Mouse (Mus musculus): ENCODE results near the gene Gm15557. TPM values are rescaled to one million over a fixed set of nuclear protein-coding genes. Genes with fewer than 3 reads are reported as not detected.
"Not testable (repeated sequence)": the region's sequence is repeated elsewhere in the genome, so short reads cannot be mapped to it uniquely, and the experiment has no call there.

Gene Gm15557
- polyA plus RNA-seq (2015; fragmentation: Nextera tagmentation; extraction: Ambion mirVana), result not detected in 2 replicates

- no peak within 1 kb of the TSS for H3K27ac ChIP-seq
- H3K4me1 ChIP-seq, result peaks cover 31% of the 10 kb centered on the region
- WGBS, result 91% methylated on average over 3 of the region's 3 CpGs
- no peak within 1 kb of the TSS for H3K4me2 ChIP-seq
- H3K4me3 ChIP-seq (replicated peaks), result no peak within 1 kb of the TSS
- peaks cover 7% of the 10 kb centered on the region; the same call in 1 of the 2 replicates for H3K27me3 ChIP-seq
- no peaks in the 10 kb centered on the region for H3K36me3 ChIP-seq
- ATAC-seq (replicated peaks; ENCODE audit: low FRiP score), result no peak
- H3K9me3 ChIP-seq (replicated peaks), result no peaks in the 10 kb centered on the region
- H3K9ac ChIP-seq, result no peak within 1 kb of the TSS
Observed at GRCm38 (mm10) chr2:155940681-155941080, at the start of gene Gm15557. Gm15557 (plus strand) TSS chr2:155940728.

- ATAC-seq (replicated peaks; ENCODE audit: low FRiP score), result no peak
- peaks cover 57% of the 10 kb centered on the region for H3K36me3 ChIP-seq
- H3K4me1 ChIP-seq, result peaks cover 12% of the 10 kb centered on the region; the same call in 1 of the 2 replicates
- whole genome bisulfite sequencing, result 61% methylated on average over 13 of the region's 13 CpGs
- H3K4me2 ChIP-seq, result no peak overlapping the region
- H3K27ac ChIP-seq, result no peak overlapping the region
- no peak overlapping the region for H3K9ac ChIP-seq
- H3K9me3 ChIP-seq (replicated peaks), result no peaks in the 10 kb centered on the region
- no peaks in the 10 kb centered on the region for H3K27me3 ChIP-seq
- no peak overlapping the region for H3K4me3 ChIP-seq (replicated peaks)
Observed at GRCm38 (mm10) chr2:155894307-155895045, 46.1 kb upstream of the Gm15557 start.

- Histone ChIP-seq H3K36me3 (peaks cover 57% of the 10 kb centered on the region), H3K4me1 (peaks cover 12% of the 10 kb centered on the region; the same call in 1 of the 2 replicates), H3K9me3 (replicated peaks) (no peaks in the 10 kb centered on the region), H3K27ac (no peak overlapping the region), H3K4me2 (no peak overlapping the region), H3K9ac (no peak overlapping the region), H3K27me3 (no peaks in the 10 kb centered on the region), H3K4me3 (replicated peaks) (no peak overlapping the region)
- no peak for ATAC-seq (replicated peaks; ENCODE audit: low FRiP score)
- 72% methylated on average over 16 of the region's 16 CpGs for WGBS
Observed at GRCm38 (mm10) chr2:155895046-155895735, 45.3 kb upstream of the Gm15557 start.

DNA sequence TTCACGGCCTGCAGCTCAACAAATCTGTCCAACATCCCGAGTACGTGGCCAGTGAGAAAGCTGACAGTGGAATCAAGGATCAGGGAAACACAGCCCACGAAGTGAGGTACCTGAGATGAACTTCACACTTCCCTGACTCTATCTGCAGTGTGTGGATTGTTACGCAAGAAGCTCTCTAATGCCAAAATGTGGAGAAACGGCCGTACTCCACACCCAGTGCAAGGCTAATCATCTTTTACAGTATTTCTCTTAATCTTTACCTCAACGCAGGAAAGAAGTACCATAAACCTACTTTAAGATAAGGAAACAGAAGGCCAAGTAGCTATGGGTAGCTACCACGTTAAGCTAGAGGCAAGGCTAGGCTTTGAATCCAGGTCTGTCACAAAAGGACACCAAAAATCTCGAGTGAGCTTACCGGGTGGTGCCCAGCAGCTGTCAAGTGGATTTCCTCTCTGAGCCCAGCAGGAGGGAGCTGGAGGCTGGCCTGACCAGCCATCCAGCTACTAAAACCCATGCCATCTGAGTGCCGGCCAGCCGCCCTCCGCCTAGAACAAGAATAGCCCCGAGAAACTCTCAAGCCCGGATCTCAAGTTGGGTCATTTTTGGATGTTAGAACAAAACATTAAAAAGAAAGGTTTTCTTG, 37.4 kb upstream of the Gm15557 start:
- H3K27me3 ChIP-seq, result no peaks in the 10 kb centered on the region
- 78% methylated on average over 16 of the region's 16 CpGs for WGBS

DNA sequence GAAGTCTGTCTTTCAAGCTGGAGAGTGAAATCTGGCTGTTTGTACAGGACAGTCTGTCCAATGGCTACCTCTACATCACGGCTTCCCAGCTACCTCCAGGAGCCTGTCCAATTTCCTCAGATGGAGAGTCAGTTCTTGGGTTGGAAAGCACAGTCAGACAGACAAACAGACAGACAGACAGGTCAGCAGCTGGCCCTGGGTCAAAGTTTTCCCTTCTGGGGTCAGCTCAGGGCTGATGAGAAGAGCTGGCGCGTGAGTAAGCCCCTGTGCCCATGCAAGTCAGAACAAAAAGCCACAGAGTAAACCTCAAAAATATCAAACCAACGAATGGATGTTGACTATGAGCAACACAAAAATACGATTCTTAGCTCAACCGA, 36.9 kb upstream of the Gm15557 start:
- Histone ChIP-seq H3K4me2 (no peak overlapping the region), H3K27me3 (no peaks in the 10 kb centered on the region), H3K4me3 (replicated peaks) (no peak overlapping the region), H3K27ac (no peak overlapping the region), H3K4me1 (no peaks in the 10 kb centered on the region), H3K9me3 (replicated peaks) (no peaks in the 10 kb centered on the region), H3K9ac (no peak overlapping the region), H3K36me3 (peaks cover 55% of the 10 kb centered on the region)
- 92% methylated on average over 6 of the region's 6 CpGs for WGBS
- no peak for ATAC-seq (replicated peaks; ENCODE audit: low FRiP score)

More for the DNA sequence above, 37.4 kb upstream of the Gm15557 start:
- H3K4me3 ChIP-seq (replicated peaks), result no peak overlapping the region
- H3K27ac ChIP-seq, result no peak overlapping the region
- no peak overlapping the region for H3K9ac ChIP-seq
- no peaks in the 10 kb centered on the region for H3K9me3 ChIP-seq (replicated peaks)
- no peak for ATAC-seq (replicated peaks; ENCODE audit: low FRiP score)
- H3K4me1 ChIP-seq, result no peaks in the 10 kb centered on the region
- no peak overlapping the region for H3K4me2 ChIP-seq
- H3K36me3 ChIP-seq, result peaks cover 55% of the 10 kb centered on the region

- H3K9me3 ChIP-seq (replicated peaks), result no peaks in the 10 kb centered on the region
- no peaks in the 10 kb centered on the region for H3K4me1 ChIP-seq
- H3K4me3 ChIP-seq (replicated peaks), result no peak overlapping the region
- peaks cover 65% of the 10 kb centered on the region for H3K36me3 ChIP-seq
- WGBS, result 92% methylated on average over 6 of the region's 6 CpGs
- H3K9ac ChIP-seq, result no peak overlapping the region
- ATAC-seq (replicated peaks; ENCODE audit: low FRiP score), result no peak
- no peak overlapping the region for H3K4me2 ChIP-seq
- no peak overlapping the region for H3K27ac ChIP-seq
- H3K27me3 ChIP-seq, result no peaks in the 10 kb centered on the region
Observed at GRCm38 (mm10) chr2:155914684-155915083, 25.8 kb upstream of the Gm15557 start.

- Histone ChIP-seq H3K4me1 (peaks cover 5% of the 10 kb centered on the region), H3K36me3 (peaks cover 41% of the 10 kb centered on the region), H3K4me3 (replicated peaks) (no peak overlapping the region), H3K27ac (no peak overlapping the region), H3K9ac (no peak overlapping the region), H3K4me2 (no peak overlapping the region), H3K27me3 (no peaks in the 10 kb centered on the region), H3K9me3 (replicated peaks) (no peaks in the 10 kb centered on the region)
- WGBS, result 92% methylated on average over 7 of the region's 7 CpGs
- ATAC-seq (replicated peaks; ENCODE audit: low FRiP score), result no peak
Observed at GRCm38 (mm10) chr2:155923143-155923542, 17.4 kb upstream of the Gm15557 start.

DNA sequence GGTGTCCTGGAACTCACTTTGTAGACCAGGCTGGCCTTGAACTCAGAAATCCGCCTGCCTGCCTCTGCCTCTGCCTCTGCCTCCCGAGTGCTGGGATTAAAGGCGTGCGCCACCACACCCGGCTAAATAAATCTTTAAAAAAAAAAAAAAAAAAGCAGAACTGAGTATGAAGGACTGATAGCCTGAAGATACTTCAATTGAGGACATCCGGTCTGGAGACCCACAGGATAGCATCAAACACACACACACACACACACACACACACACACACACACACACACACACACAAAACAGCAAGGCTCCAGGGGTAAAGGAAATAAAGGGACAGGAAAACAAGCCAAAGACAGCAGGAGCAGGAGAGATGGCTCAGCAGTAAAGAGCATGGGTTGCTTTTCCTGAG, 15.3 kb upstream of the Gm15557 start:
- not testable (repeated sequence) for H3K9me3 ChIP-seq (replicated peaks); H3K27me3 ChIP-seq; H3K4me3 ChIP-seq (replicated peaks); H3K9ac ChIP-seq; ATAC-seq (replicated peaks; ENCODE audit: low FRiP score); H3K27ac ChIP-seq; H3K4me2 ChIP-seq
- Histone ChIP-seq H3K4me1 (peaks cover 18% of the 10 kb centered on the region), H3K36me3 (peaks cover 25% of the 10 kb centered on the region)
- 92% methylated on average over 6 of the region's 6 CpGs for WGBS

GRCm38 (mm10) chr2:155928711-155929345, 11.7 kb upstream of the Gm15557 start:
- Histone ChIP-seq H3K27ac (peak overlapping the region; percentile 93), H3K27me3 (no peaks in the 10 kb centered on the region), H3K36me3 (peaks cover 9% of the 10 kb centered on the region), H3K9me3 (replicated peaks) (no peaks in the 10 kb centered on the region), H3K9ac (peak overlapping the region; percentile 65), H3K4me1 (peaks cover 24% of the 10 kb centered on the region), H3K4me2 (peak overlapping the region; percentile 62), H3K4me3 (replicated peaks) (peak overlapping the region; percentile 62)
- 54% methylated on average over 7 of the region's 7 CpGs for WGBS
- ATAC-seq (replicated peaks; ENCODE audit: low FRiP score), result no peak

- Histone ChIP-seq H3K9ac (peak within 1 kb of the TSS; percentile 65), H3K27ac (peak within 1 kb of the TSS; percentile 93), H3K36me3 (no peaks in the 10 kb centered on the region), H3K4me2 (peak within 1 kb of the TSS; percentile 62), H3K9me3 (replicated peaks) (no peaks in the 10 kb centered on the region), H3K4me1 (peaks cover 24% of the 10 kb centered on the region), H3K4me3 (replicated peaks) (peak within 1 kb of the TSS; percentile 62), H3K27me3 (no peaks in the 10 kb centered on the region)
- ATAC-seq (replicated peaks; ENCODE audit: low FRiP score), result peak; percentile 95
- under 1% methylated on average over 38 of the region's 38 CpGs for WGBS
Observed at GRCm38 (mm10) chr2:155929531-155930442, 10.7 kb upstream of the Gm15557 start, which contains the start of gene Uqcc1. Uqcc1 (minus strand) TSS chr2:155930310.
